Mouse (Mus musculus): Measurements from ENCODE around the gene Clk2.
"Not testable (repeated sequence)": the region's sequence is repeated elsewhere in the genome, so short reads cannot be mapped to it uniquely, and the experiment has no call there.

Clk2 gene

GRCm38 (mm10) chr3:89216407-89216806, 51.8 kb downstream of the Clk2 start:
- intact Hi-C loops (cut with DNase I), result not testable (repeated sequence)

GRCm38 (mm10) chr3:89218271-89218670, 53.7 kb downstream of the Clk2 start:
- intact Hi-C loops (cut with DNase I), result no loop called here

GRCm38 (mm10) chr3:89219546-89219945, 55.0 kb downstream of the Clk2 start:
- intact Hi-C loops (cut with DNase I), result no loop called here

- intact Hi-C loops (cut with DNase I), result no loop called here
These were observed 56.6 kb downstream of the Clk2 start for GRCm38 (mm10) chr3:89221167-89221566.

GRCm38 (mm10) chr3:89224796-89225195, 60.2 kb downstream of the Clk2 start:
- intact Hi-C loops (cut with DNase I), result no loop called here

- intact Hi-C loops (cut with DNase I), result no loop called here
These were observed 60.8 kb downstream of the Clk2 start for GRCm38 (mm10) chr3:89225321-89225815.

GRCm38 (mm10) chr3:89225918-89226317, 61.3 kb downstream of the Clk2 start:
- intact Hi-C loops (cut with DNase I), result no loop called here

- intact Hi-C loops (cut with DNase I), result no loop called here
These were observed 61.8 kb downstream of the Clk2 start for GRCm38 (mm10) chr3:89226361-89226760.

Data from adrenal gland (tissue).